Mouse (Mus musculus) MEL (cell line): ENCODE measurements around the gene Ccdc9b. TPM values are rescaled to one million over a fixed set of nuclear protein-coding genes. Genes with fewer than 3 reads are reported as not detected.
A peak's percentile ranks its signal among the peaks of the same experiment; 100 is the strongest.

Source experiments
- DNase-seq: peaks from one replicate; pipeline ENCODE4 v3.0.0; 2011; ENCODE audit warnings: low read depth, low spot score
- H3K27ac ChIP-seq: 2 replicates; pipeline ENCODE4 v1.5.1; 2012; ENCODE audit warnings: low read depth, mild to moderate bottlenecking, control low read depth, low read length, moderate library complexity; ENCODE audit not compliant: control insufficient read depth
- H3K27me3 ChIP-seq, 2 experiments: fragments of 150-350 bp in 1 of 2; sonication (generic) in 1 of 2; 2 replicates each; pipeline ENCODE4 v1.6.1; 2012; ENCODE audit warnings: low read length in 2 of 2, mild to moderate bottlenecking in 2 of 2, improper control_type of control experiment in 1 of 2, moderate library complexity in 1 of 2; ENCODE audit not compliant: insufficient read depth in 2 of 2, control insufficient read depth in 1 of 2
- H3K36me3 ChIP-seq, 2 experiments: 2 replicates each; pipeline ENCODE4 v1.6.1; 2012 to 2014; ENCODE audit warnings: low read length in 2 of 2, improper control_type of control experiment in 1 of 2, inconsistent platforms in 1 of 2, mild to moderate bottlenecking in 1 of 2; ENCODE audit not compliant: insufficient read depth in 2 of 2, control insufficient read depth in 1 of 2
- H3K4me1 ChIP-seq, 2 experiments: fragments of 150-350 bp in 1 of 2; sonication (generic) in 1 of 2; 2 replicates each; pipeline ENCODE4 v1.6.1; 2012; ENCODE audit warnings: low read length in 2 of 2, improper control_type of control experiment in 1 of 2, mild to moderate bottlenecking in 1 of 2; ENCODE audit not compliant: insufficient read depth in 2 of 2, control insufficient read depth in 1 of 2
- H3K4me3 ChIP-seq, 2 experiments: fragments of 150-350 bp in 1 of 2; sonication (generic) in 1 of 2; 2 replicates each; pipeline ENCODE4 v1.5.1; 2012; ENCODE audit warnings: low read depth in 2 of 2, low read length in 2 of 2, mild to moderate bottlenecking in 2 of 2, moderate library complexity in 2 of 2, control low read depth in 1 of 2, improper control_type of control experiment in 1 of 2; ENCODE audit not compliant: control insufficient read depth in 1 of 2, insufficient read depth in 1 of 2
- H3K79me2 ChIP-seq: 2 replicates; pipeline ENCODE4 v1.6.1; 2012; ENCODE audit warnings: mild to moderate bottlenecking, low read length, moderate library complexity; ENCODE audit not compliant: control insufficient read depth, poor library complexity, insufficient read depth
- H3K9ac ChIP-seq: 2 replicates; pipeline ENCODE4 v1.6.1; 2012; ENCODE audit warnings: low read depth, mild to moderate bottlenecking, control low read depth, low read length, moderate library complexity; ENCODE audit not compliant: control insufficient read depth, poor library complexity, severe bottlenecking
- H3K9me3 ChIP-seq: fragments of 150-350 bp; sonication (generic); replicated peaks from 2 replicates; pipeline ENCODE4 v1.6.1; 2012; ENCODE audit warnings: mild to moderate bottlenecking, low read length, improper control_type of control experiment, moderate library complexity; ENCODE audit not compliant: insufficient read depth
- CTCF ChIP-seq, 3 experiments: IDR thresholded peaks in 2 of 3; conservative IDR thresholded peaks in 1 of 3; 2 replicates each; pipeline ENCODE4 v1.5.1; 2011 to 2012; ENCODE audit warnings: low read length in 3 of 3, low read depth in 2 of 3, mild to moderate bottlenecking in 2 of 3, improper control_type of control experiment in 1 of 3, inconsistent platforms in 1 of 3, mixed read lengths in 1 of 3, moderate library complexity in 1 of 3; ENCODE audit not compliant: control insufficient read depth in 1 of 3, insufficient read depth in 1 of 3, poor library complexity in 1 of 3, severe bottlenecking in 1 of 3
- E2F4 ChIP-seq: IDR thresholded peaks from 2 replicates; pipeline ENCODE4 v1.6.1; 2011; ENCODE audit warnings: low read depth, low read length, improper control_type of control experiment, borderline replicate concordance
- ELF1 ChIP-seq: IDR thresholded peaks from 2 replicates; pipeline ENCODE4 v1.6.1; 2014; ENCODE audit warnings: low read depth, mild to moderate bottlenecking, inconsistent platforms, low read length, improper control_type of control experiment, moderate library complexity
- GABPA ChIP-seq: IDR thresholded peaks from 2 replicates; pipeline ENCODE4 v1.6.1; 2012; ENCODE audit warnings: low read depth, mild to moderate bottlenecking, inconsistent platforms, low read length, improper control_type of control experiment, moderate library complexity
- GATA1 ChIP-seq: IDR thresholded peaks from 2 replicates; pipeline ENCODE4 v1.6.1; 2011; ENCODE audit warnings: low read depth, low read length, improper control_type of control experiment
- KAT2A ChIP-seq: conservative IDR thresholded peaks from 2 replicates; pipeline ENCODE4 v1.6.1; 2012; ENCODE audit warnings: low read depth, low read length, improper control_type of control experiment, inconsistent platforms
- MAX ChIP-seq: IDR thresholded peaks from 2 replicates; pipeline ENCODE4 v1.6.1; 2011; ENCODE audit warnings: low read length, improper control_type of control experiment
- MEF2A ChIP-seq: IDR thresholded peaks from 2 replicates; pipeline ENCODE4 v1.6.1; 2014; ENCODE audit warnings: low read depth, mild to moderate bottlenecking, inconsistent platforms, low read length, improper control_type of control experiment; ENCODE audit not compliant: poor library complexity, insufficient replicate concordance, severe bottlenecking; ENCODE audit errors: extremely low read depth
- MXI1 ChIP-seq: IDR thresholded peaks from 2 replicates; pipeline ENCODE4 v1.6.1; 2011; ENCODE audit warnings: mild to moderate bottlenecking, low read depth, low read length, improper control_type of control experiment
- MYB ChIP-seq: IDR thresholded peaks from 2 replicates; pipeline ENCODE4 v1.6.1; 2011; ENCODE audit warnings: mild to moderate bottlenecking, low read depth, low read length, improper control_type of control experiment
- MYC ChIP-seq: IDR thresholded peaks from 2 replicates; pipeline ENCODE4 v1.6.1; 2011; ENCODE audit warnings: low read depth, mild to moderate bottlenecking, low read length, improper control_type of control experiment, moderate library complexity
- NELFE ChIP-seq: IDR thresholded peaks from 2 replicates; pipeline ENCODE4 v1.6.1; 2011; ENCODE audit warnings: low read depth, low read length, improper control_type of control experiment
- NRF1 ChIP-seq: IDR thresholded peaks from 2 replicates; pipeline ENCODE4 v1.6.1; 2014; ENCODE audit warnings: low read depth, mild to moderate bottlenecking, inconsistent platforms, low read length, improper control_type of control experiment, moderate library complexity; ENCODE audit not compliant: poor library complexity, insufficient read depth, severe bottlenecking
- POLR2A ChIP-seq, 2 experiments: IDR thresholded peaks; 2 replicates each; pipeline ENCODE4 v1.6.1; 2011 to 2012; ENCODE audit warnings: low read length in 2 of 2, mild to moderate bottlenecking in 2 of 2, control low read depth in 1 of 2, improper control_type of control experiment in 1 of 2, low read depth in 1 of 2, moderate library complexity in 1 of 2; ENCODE audit not compliant: control insufficient read depth in 1 of 2, insufficient read depth in 1 of 2, poor library complexity in 1 of 2
- RAD21 ChIP-seq: IDR thresholded peaks from 2 replicates; pipeline ENCODE4 v1.6.1; 2011; ENCODE audit warnings: mild to moderate bottlenecking, low read depth, low read length, improper control_type of control experiment
- RCOR1 ChIP-seq: IDR thresholded peaks from 2 replicates; pipeline ENCODE4 v1.6.1; 2012; ENCODE audit warnings: low read depth, mild to moderate bottlenecking, inconsistent platforms, low read length, improper control_type of control experiment
- SMC3 ChIP-seq: IDR thresholded peaks from 2 replicates; pipeline ENCODE4 v1.6.1; 2011; ENCODE audit warnings: low read depth, low read length, improper control_type of control experiment
- TBP ChIP-seq: IDR thresholded peaks from 2 replicates; pipeline ENCODE4 v1.8.0; 2011; ENCODE audit warnings: low read depth, low read length, improper control_type of control experiment
- TCF12 ChIP-seq: IDR thresholded peaks from 2 replicates; pipeline ENCODE4 v1.6.1; 2014; ENCODE audit warnings: low read depth, mild to moderate bottlenecking, inconsistent platforms, low read length, improper control_type of control experiment, moderate library complexity
- USF2 ChIP-seq, 2 experiments: IDR thresholded peaks; 2 replicates each; pipeline ENCODE4 v1.6.1; 2011 to 2012; ENCODE audit warnings: improper control_type of control experiment in 2 of 2, low read length in 2 of 2, borderline replicate concordance in 1 of 2, inconsistent platforms in 1 of 2, low read depth in 1 of 2, mild to moderate bottlenecking in 1 of 2; ENCODE audit not compliant: insufficient read depth in 1 of 2
- ZMIZ1 ChIP-seq: IDR thresholded peaks from 2 replicates; pipeline ENCODE4 v1.6.1; 2012; ENCODE audit warnings: low read depth, mild to moderate bottlenecking, inconsistent platforms, low read length, improper control_type of control experiment, moderate library complexity
- ZNF384 ChIP-seq: IDR thresholded peaks from 2 replicates; pipeline ENCODE4 v1.6.1; 2012; ENCODE audit warnings: low read depth, mild to moderate bottlenecking, inconsistent platforms, low read length, improper control_type of control experiment
- polyA plus RNA-seq, 2 experiments: library from polyadenylated mRNA; stranded (reverse) in 1 of 2; unstranded in 1 of 2; fragments of >175 nt in 1 of 2; fragments of >200 nt in 1 of 2; gene quantifications; 2 replicates each; pipeline versions ENCODE4 v1.2.1 to v1.2.4; 2012; ENCODE audit warnings: low replicate concordance in 2 of 2, low read depth in 1 of 2; ENCODE audit not compliant: insufficient read length in 2 of 2, insufficient read depth in 1 of 2, missing spikeins in 1 of 2
- total RNA-seq: library from RNA; depleted of rRNA; stranded (reverse); fragments of 300-350 nt; gene quantifications from 2 replicates; pipeline ENCODE4 v1.2.3, GENCODE M21; 2012

Ccdc9b gene
- total and polyA plus RNA-seq, 3 experiments = 1.7 to 2.4 TPM; not detected in 1

DNA sequence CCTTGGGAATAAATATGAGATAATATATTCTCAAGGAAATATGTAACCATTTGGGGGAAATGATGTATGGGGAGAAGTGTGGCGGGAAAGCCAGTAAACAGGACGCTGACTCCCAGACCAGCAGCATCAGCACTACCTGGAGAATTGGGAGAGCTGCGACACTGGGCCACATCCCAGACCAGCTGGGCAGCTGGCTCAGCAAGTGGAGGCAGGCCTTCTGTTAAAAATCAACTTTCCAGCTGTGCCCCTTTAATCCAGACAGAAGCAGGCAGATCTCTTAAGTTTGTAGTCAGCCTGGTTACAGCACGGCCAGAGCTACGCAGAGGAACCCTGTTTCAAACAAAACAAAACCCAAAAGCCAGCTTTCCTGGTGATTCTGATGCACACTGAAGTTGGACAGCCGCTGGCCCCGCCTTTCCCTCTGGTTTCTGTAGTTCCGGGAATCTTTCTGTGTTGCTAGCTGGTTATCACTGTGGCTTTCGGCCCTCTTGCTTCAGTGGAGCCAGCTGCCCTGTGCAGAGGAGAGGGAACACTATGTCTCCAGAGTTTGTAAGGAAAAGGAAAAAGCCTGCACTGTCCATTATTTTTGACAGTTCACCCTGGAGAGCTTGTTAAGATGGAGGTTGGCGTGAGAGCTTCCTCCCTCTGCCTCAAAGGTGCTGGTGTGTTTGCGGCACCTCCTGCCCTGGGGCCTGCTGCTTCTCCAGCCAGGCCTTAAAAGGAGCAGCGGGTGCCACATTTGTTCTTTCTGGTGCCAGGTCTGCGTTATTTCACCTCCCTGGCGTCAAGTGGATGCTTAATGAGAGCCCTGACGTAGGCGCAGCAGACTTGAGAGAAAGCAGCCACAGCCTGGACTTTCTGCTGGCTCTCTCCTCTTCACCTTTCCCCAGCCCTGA is 10.3 kb downstream of the Ccdc9b start:
- Histone ChIP-seq H3K27ac (peak overlapping the region; percentile 82), H3K79me2 (peaks cover 10% of the 10 kb centered on the region), H3K36me3 (peaks cover 3 to 30% of the 10 kb centered on the region in 2 experiments; a peak in 3 of 4 replicates), H3K27me3 (no peaks in the 10 kb centered on the region), H3K4me1 (peaks cover 4 to 16% of the 10 kb centered on the region in 2 experiments), H3K4me3 (no peak overlapping the region), H3K9me3 (no peaks in the 10 kb centered on the region), H3K9ac (peak overlapping the region; percentile 27)
- DNase-seq = peak; percentile 36
- TF ChIP-seq GABPA = no peak
- no peak for TF ChIP-seq RAD21
- TF ChIP-seq E2F4 = no peak
- TF ChIP-seq USF2 (IDR thresholded peaks at IDR 0.05; ENCODE audit: borderline replicate concordance in 1 of 2, insufficient read depth in 1 of 2, low read depth in 1 of 2, low read length in 2 of 2) = no peak
- TF ChIP-seq MAX = no peak
- no peak for TF ChIP-seq NELFE
- TF ChIP-seq KAT2A = no peak
- TF ChIP-seq MXI1 = no peak
- TF ChIP-seq ELF1 = no peak
- no peak for TF ChIP-seq CTCF (IDR thresholded peaks at IDR 0.05 in 2 of 3, conservative IDR thresholded peaks at IDR 0.05 in 1 of 3; ENCODE audit: control insufficient read depth in 1 of 3, insufficient read depth in 1 of 3, low read depth in 2 of 3, low read length in 3 of 3, poor library complexity in 1 of 3, severe bottlenecking in 1 of 3)
- TF ChIP-seq NRF1 = no peak
- TF ChIP-seq MEF2A = no peak

DNA sequence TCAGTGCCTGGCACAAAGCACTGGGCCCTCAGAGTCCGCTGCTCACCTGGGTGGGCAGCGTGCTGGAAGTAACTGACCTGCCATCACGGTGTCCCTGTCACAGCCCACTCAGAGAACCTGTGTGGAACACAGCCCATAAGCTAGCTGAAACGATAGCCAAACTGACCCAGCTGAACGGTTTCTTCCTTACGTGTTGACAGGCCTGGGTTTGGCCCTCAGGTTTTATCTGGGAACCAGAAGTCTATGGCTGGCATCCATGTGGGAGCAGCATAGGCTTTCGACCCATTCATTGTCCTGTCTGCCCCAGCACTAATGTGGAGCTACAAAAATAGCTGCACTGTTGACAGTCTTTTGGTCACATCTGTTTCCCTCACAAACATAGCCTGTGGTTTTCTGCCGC is 12.0 kb downstream of the Ccdc9b start:
- no peak for DNase-seq
- H3K9ac ChIP-seq = no peak overlapping the region
- peaks cover 25% of the 10 kb centered on the region for H3K79me2 ChIP-seq
- H3K27ac ChIP-seq = no peak overlapping the region
- no peaks in the 10 kb centered on the region for H3K27me3 ChIP-seq
- no peaks in the 10 kb centered on the region for H3K9me3 ChIP-seq
- H3K36me3 ChIP-seq = peaks cover 3 to 30% of the 10 kb centered on the region in 2 experiments; a peak in 3 of 4 replicates
- TF ChIP-seq SMC3 = no peak
- no peak for TF ChIP-seq POLR2A (IDR thresholded peaks at IDR 0.05; ENCODE audit: control insufficient read depth in 1 of 2, insufficient read depth in 1 of 2, low read depth in 1 of 2, low read length in 2 of 2, poor library complexity in 1 of 2)
- no peak for TF ChIP-seq ELF1
- no peak for TF ChIP-seq GABPA
- no peak for TF ChIP-seq RCOR1
- TF ChIP-seq MYC = no peak
- no peak for TF ChIP-seq RAD21
- no peak for TF ChIP-seq E2F4
- TF ChIP-seq TBP = no peak
- no peak for TF ChIP-seq ZNF384
- no peak for TF ChIP-seq TCF12
- TF ChIP-seq MAX = no peak
- TF ChIP-seq NELFE = no peak
- TF ChIP-seq ZMIZ1 = no peak
- TF ChIP-seq GATA1 = no peak
- no peak for TF ChIP-seq MYB
- H3K4me3 ChIP-seq = no peak overlapping the region
- peaks cover 4 to 16% of the 10 kb centered on the region in 2 experiments for H3K4me1 ChIP-seq
